Mouse (Mus musculus) intestine, embryonic 16.5 days (tissue): ENCODE measurements around the gene Hbs1l. TPM values are rescaled to one million over a fixed set of nuclear protein-coding genes. Genes with fewer than 3 reads are reported as not detected.

Source experiments
- ATAC-seq: fragments of 200-750 bp; cut with Nextera tagmentation; 2 replicates; pipeline ENCODE4 v1.8.0; 2017; ENCODE audit warnings: moderate TSS enrichment, moderate library complexity
- H3K27ac ChIP-seq: fragments of 300-500 bp; sonication (generic); 2 replicates; pipeline ENCODE4 v1.5.1; 2014; ENCODE audit warnings: mild to moderate bottlenecking, low read length
- H3K27me3 ChIP-seq: fragments of 300-500 bp; sonication (generic); replicated peaks from 2 replicates; pipeline ENCODE4 v1.6.1; 2014; ENCODE audit warnings: low read length, control low read depth, mixed read lengths; ENCODE audit not compliant: control insufficient read depth, insufficient read depth
- H3K36me3 ChIP-seq: fragments of 300-500 bp; sonication (generic); 2 replicates; pipeline ENCODE4 v1.6.1; 2014; ENCODE audit warnings: low read length, control low read depth; ENCODE audit not compliant: control insufficient read depth, insufficient read depth
- H3K4me1 ChIP-seq: fragments of 300-500 bp; sonication (generic); 2 replicates; pipeline ENCODE4 v1.6.1; 2014; ENCODE audit warnings: low read length, control low read depth, mixed read lengths; ENCODE audit not compliant: control insufficient read depth, insufficient read depth
- H3K4me2 ChIP-seq: fragments of 300-500 bp; sonication (generic); 2 replicates; pipeline ENCODE4 v1.6.1; 2014; ENCODE audit warnings: low read depth, low read length, control low read depth
- H3K4me3 ChIP-seq: fragments of 300-500 bp; sonication (generic); 2 replicates; pipeline ENCODE4 v1.5.1; 2014; ENCODE audit warnings: mild to moderate bottlenecking, low read length
- H3K9ac ChIP-seq: fragments of 300-500 bp; sonication (generic); 2 replicates; pipeline ENCODE4 v1.6.1; 2014; ENCODE audit warnings: low read depth, low read length
- H3K9me3 ChIP-seq: fragments of 300-500 bp; sonication (generic); 2 replicates; pipeline ENCODE4 v1.6.1; 2016; ENCODE audit warnings: low read length, control low read depth; ENCODE audit not compliant: control insufficient read depth
- WGBS: fragments of 180-500 bp; shearing (Covaris S2); extraction: QIAGEN DNeasy Blood & Tissue Kit; methylation state at CpG from one replicate; pipeline ENCODE4 v1.1.7; 2014; 5-methylcytosine and 5-hydroxymethylcytosine counted together
- polyA plus RNA-seq: library from polyadenylated mRNA; unstranded; fragments of >200 nt; fragmentation: Nextera tagmentation; extraction: Ambion mirVana; gene quantifications from 2 replicates; pipeline ENCODE4 v1.2.1, GENCODE M21; 2015

The Hbs1l gene
- polyA plus RNA-seq, 1 experiment from 2014 or later, result 80.0 TPM

- WGBS, result 81% methylated on average over 2 of the region's 2 CpGs
- H3K36me3 ChIP-seq, result peaks cover 12% of the 10 kb centered on the region; the same call in 1 of the 2 replicates
- no peak overlapping the region for H3K4me3 ChIP-seq
- H3K27ac ChIP-seq, result no peak overlapping the region
- no peak overlapping the region for H3K4me2 ChIP-seq
- no peaks in the 10 kb centered on the region for H3K27me3 ChIP-seq
- H3K4me1 ChIP-seq, result peaks cover 13% of the 10 kb centered on the region
- H3K9me3 ChIP-seq, result no peaks in the 10 kb centered on the region
- H3K9ac ChIP-seq, result no peak overlapping the region
- no peak for ATAC-seq
Measured at GRCm38 (mm10) chr10:21298972-21299371, 3.2 kb downstream of the Hbs1l start.

DNA sequence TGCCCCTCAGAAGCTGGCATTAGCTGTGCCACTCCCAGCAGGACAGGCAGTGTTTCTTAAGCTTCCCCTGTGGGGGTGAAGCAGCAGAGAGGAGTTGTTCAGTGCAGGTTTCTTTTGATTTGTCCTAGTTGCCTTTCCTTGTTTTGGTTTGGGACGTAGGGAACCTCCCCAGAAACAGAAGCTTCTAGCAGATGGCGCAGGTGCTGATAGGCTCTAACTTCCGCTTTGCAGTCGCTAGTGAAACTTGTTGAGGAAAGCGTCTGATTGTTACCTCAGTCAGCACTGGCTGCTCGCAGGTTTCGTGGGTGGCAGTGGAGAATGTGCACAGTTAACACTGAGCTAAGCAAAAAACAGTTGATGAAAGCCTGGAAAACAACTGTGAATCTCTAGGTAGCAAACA is 6.0 kb downstream of the Hbs1l start:
- Histone ChIP-seq H3K27ac (no peak overlapping the region), H3K9me3 (no peaks in the 10 kb centered on the region), H3K27me3 (no peaks in the 10 kb centered on the region), H3K4me2 (no peak overlapping the region), H3K36me3 (peaks cover 12% of the 10 kb centered on the region; the same call in 1 of the 2 replicates), H3K9ac (no peak overlapping the region), H3K4me1 (peaks cover 14% of the 10 kb centered on the region), H3K4me3 (no peak overlapping the region)
- WGBS, result 88% methylated on average over 7 of the region's 7 CpGs
- ATAC-seq, result no peak

DNA sequence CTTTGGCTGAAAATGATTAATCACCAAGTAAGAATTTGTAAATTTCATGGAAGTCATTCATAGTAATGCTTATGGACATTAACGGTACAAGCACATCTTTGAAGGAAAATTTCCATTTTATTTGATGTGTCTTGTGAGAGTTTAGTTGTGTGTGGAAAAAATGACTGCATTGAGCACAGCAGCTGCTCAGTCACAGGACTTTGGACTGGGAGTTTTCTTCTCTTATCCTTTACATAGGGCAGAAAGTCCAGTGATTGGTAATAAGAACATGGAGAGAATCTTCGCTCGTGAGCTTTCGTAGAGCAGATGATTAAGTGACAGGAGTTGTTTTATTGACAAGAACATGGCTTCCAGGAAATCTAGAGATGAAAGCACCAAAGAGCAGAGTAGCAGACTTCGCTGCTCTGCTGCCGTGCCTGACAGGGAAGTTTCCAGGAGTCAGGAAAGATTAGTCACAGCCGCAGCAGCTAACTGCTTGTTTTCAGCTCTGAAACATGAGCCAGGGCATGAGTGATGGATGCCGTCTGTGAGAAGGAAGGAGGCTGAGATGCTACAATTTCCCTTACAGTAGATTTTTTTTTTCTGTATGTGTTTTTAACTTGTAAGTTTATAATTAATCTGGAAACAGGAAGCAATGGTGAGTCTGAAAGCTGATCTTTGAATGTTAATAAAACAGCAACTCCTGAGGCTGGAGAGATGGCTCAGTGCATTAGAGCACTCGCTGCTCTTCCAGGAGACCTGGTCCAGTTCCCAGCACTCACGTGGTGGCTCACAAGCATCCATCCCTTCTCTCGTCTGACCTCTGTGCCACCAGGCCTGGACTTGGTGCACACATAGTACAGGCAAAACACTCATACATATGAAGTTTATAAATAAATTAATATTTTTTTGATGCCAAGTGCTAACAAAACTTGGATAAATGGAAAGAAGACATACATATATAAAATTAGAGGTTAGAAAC is 9.2 kb downstream of the Hbs1l start:
- H3K4me3 ChIP-seq, result no peak overlapping the region
- peaks cover 9% of the 10 kb centered on the region; the same call in 1 of the 2 replicates for H3K36me3 ChIP-seq
- peak overlapping the region; percentile 64 for H3K27ac ChIP-seq
- 48% methylated on average over 11 of the region's 11 CpGs for WGBS
- H3K4me2 ChIP-seq, result peak overlapping the region; percentile 24; the same call in 1 of the 2 replicates
- H3K27me3 ChIP-seq, result no peaks in the 10 kb centered on the region
- H3K9me3 ChIP-seq, result no peaks in the 10 kb centered on the region
- H3K4me1 ChIP-seq, result 0 out of 2 replicates have a peak, but pooled peaks cover 3% of the 10 kb centered on the region
- H3K9ac ChIP-seq, result no peak overlapping the region
- ATAC-seq, result peak; percentile 89

GRCm38 (mm10) chr10:21313732-21314131 is 18.0 kb downstream of the Hbs1l start:
- H3K9ac ChIP-seq, result no peak overlapping the region
- H3K4me2 ChIP-seq, result no peak overlapping the region
- no peak overlapping the region for H3K27ac ChIP-seq
- ATAC-seq, result no peak
- no peaks in the 10 kb centered on the region for H3K4me1 ChIP-seq
- WGBS, result 73% methylated on average over 4 of the region's 4 CpGs
- no peaks in the 10 kb centered on the region for H3K36me3 ChIP-seq
- H3K27me3 ChIP-seq, result no peaks in the 10 kb centered on the region
- no peaks in the 10 kb centered on the region for H3K9me3 ChIP-seq
- H3K4me3 ChIP-seq, result no peak overlapping the region

- Histone ChIP-seq H3K9ac (no peak overlapping the region), H3K4me1 (no peaks in the 10 kb centered on the region), H3K36me3 (no peaks in the 10 kb centered on the region), H3K27me3 (no peaks in the 10 kb centered on the region), H3K27ac (no peak overlapping the region), H3K4me3 (no peak overlapping the region), H3K4me2 (no peak overlapping the region), H3K9me3 (no peaks in the 10 kb centered on the region)
- ATAC-seq, result no peak
- WGBS, result 85% methylated on average over 1 of the region's 1 CpGs
Measured at GRCm38 (mm10) chr10:21316123-21316522, 20.3 kb downstream of the Hbs1l start.

- H3K27ac ChIP-seq, result no peak overlapping the region
- no peaks in the 10 kb centered on the region for H3K9me3 ChIP-seq
- no peak overlapping the region for H3K4me3 ChIP-seq
- H3K27me3 ChIP-seq, result no peaks in the 10 kb centered on the region
- no peaks in the 10 kb centered on the region for H3K36me3 ChIP-seq
- H3K4me1 ChIP-seq, result no peaks in the 10 kb centered on the region
- 88% methylated on average over 4 of the region's 4 CpGs for WGBS
- H3K9ac ChIP-seq, result no peak overlapping the region
- no peak for ATAC-seq
- H3K4me2 ChIP-seq, result no peak overlapping the region
Measured at GRCm38 (mm10) chr10:21318250-21318649, 22.5 kb downstream of the Hbs1l start.

GRCm38 (mm10) chr10:21318996-21319395 is 23.2 kb downstream of the Hbs1l start:
- WGBS, result 90% methylated on average over 1 of the region's 1 CpGs
- Histone ChIP-seq H3K27me3 (no peaks in the 10 kb centered on the region), H3K27ac (no peak overlapping the region), H3K9me3 (no peaks in the 10 kb centered on the region), H3K36me3 (no peaks in the 10 kb centered on the region), H3K4me2 (no peak overlapping the region), H3K4me3 (no peak overlapping the region), H3K9ac (no peak overlapping the region), H3K4me1 (no peaks in the 10 kb centered on the region)
- no peak for ATAC-seq

DNA sequence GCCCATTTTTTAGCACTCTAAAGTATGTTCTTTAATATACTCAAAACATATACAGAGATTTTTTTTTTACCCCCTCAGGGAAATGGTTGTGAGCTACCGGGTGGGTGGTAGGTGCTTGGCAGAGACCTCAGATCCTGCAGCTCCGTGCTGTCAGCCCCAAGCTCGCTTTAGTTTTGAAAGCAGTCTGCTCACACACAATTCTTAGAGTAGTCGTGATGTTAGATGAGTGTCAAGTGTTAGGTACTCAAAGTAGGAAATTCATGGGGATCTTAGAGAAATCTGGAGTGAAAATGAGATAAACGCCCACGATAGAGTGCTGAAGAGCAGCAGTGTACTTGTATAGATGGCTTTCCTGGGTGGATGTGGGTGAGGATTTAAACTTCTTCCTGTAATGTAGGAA is 24.8 kb downstream of the Hbs1l start:
- no peaks in the 10 kb centered on the region for H3K9me3 ChIP-seq
- H3K4me3 ChIP-seq, result no peak overlapping the region
- no peak for ATAC-seq
- no peaks in the 10 kb centered on the region for H3K4me1 ChIP-seq
- H3K4me2 ChIP-seq, result no peak overlapping the region
- WGBS, result 90% methylated on average over 6 of the region's 6 CpGs
- no peak overlapping the region for H3K27ac ChIP-seq
- H3K9ac ChIP-seq, result no peak overlapping the region
- no peaks in the 10 kb centered on the region for H3K27me3 ChIP-seq
- H3K36me3 ChIP-seq, result no peaks in the 10 kb centered on the region

- H3K4me2 ChIP-seq, result no peak overlapping the region
- H3K36me3 ChIP-seq, result peaks cover 1% of the 10 kb centered on the region; the same call in 1 of the 2 replicates
- WGBS, result 92% methylated on average over 6 of the region's 6 CpGs
- H3K4me3 ChIP-seq, result no peak overlapping the region
- H3K4me1 ChIP-seq, result no peaks in the 10 kb centered on the region
- H3K9ac ChIP-seq, result no peak overlapping the region
- no peak for ATAC-seq
- no peaks in the 10 kb centered on the region for H3K9me3 ChIP-seq
- no peaks in the 10 kb centered on the region for H3K27me3 ChIP-seq
- no peak overlapping the region for H3K27ac ChIP-seq
Measured at GRCm38 (mm10) chr10:21326352-21326751, 30.6 kb downstream of the Hbs1l start.
